In genomic region chr15:97776514-97776913, GRCm38 (mm10) we compare ENCODE assay signal across 10 mouse cellular contexts. TPM values are rescaled to one million over a fixed set of nuclear protein-coding genes. Genes with fewer than 3 reads are reported as not detected.
DNase-seq lines count a peak whose midpoint lies in the region; ATAC-seq lines count a peak whose summit lies in the region.
"Had no signal": no experiment of that assay in that cellular context is flagged by ENCODE, and none has a peak within 500 bp of the region (broad histone marks: within the 10 kb centered on the region; RNA-seq: fewer than 3 reads in every experiment).

No protein-coding gene starts in this region.

- peak; percentile 78; the same call in 1 of the 2 replicates for ATAC-seq in erythroblast, adult 5-6 weeks (replicated peaks; ENCODE audit: low FRiP score, poor library complexity, severe bottlenecking)
- ATAC-seq in hematopoietic stem cell, adult 5-6 weeks (replicated peaks in 1 of 2; ENCODE audit: insufficient read depth in 1 of 2, low FRiP score in 2 of 2, low TSS enrichment in 1 of 2, low read depth in 1 of 2, poor library complexity in 2 of 2, severe bottlenecking in 2 of 2) = peak; percentile 71
- ATAC-seq in midbrain, embryonic 16.5 days = 0 out of 2 replicates have a peak, but pooled peaks have one; percentile 32

- H3K36me3 ChIP-seq in midbrain, embryonic 16.5 days (ENCODE audit: control insufficient read depth, insufficient read depth, low read length) = no peaks in the 10 kb centered on the region
- H3K36me3 ChIP-seq: embryonic facial prominence, embryonic 15.5 days; liver, embryonic 13.5 days had no signal

- no peak overlapping the region for H3K27ac ChIP-seq in midbrain, embryonic 16.5 days (ENCODE audit: low read length)
- H3K27ac ChIP-seq: embryonic facial prominence, embryonic 15.5 days; liver, embryonic 13.5 days had no signal

- H3K4me3 ChIP-seq in midbrain, embryonic 16.5 days (ENCODE audit: low read depth, low read length) = no peak overlapping the region
- H3K4me3 ChIP-seq: embryonic facial prominence, embryonic 15.5 days; liver, embryonic 13.5 days had no signal

- H3K9ac ChIP-seq in midbrain, embryonic 16.5 days (ENCODE audit: low read depth, low read length) = no peak overlapping the region
- H3K9ac ChIP-seq: embryonic facial prominence, embryonic 15.5 days; liver, embryonic 13.5 days had no signal

- peak; percentile 49 to 77 for DNase-seq in spleen, adult 18-20 months
- no peak for DNase-seq in spleen, adult 12 weeks (ENCODE audit: low spot score)
- peak; percentile 89 for DNase-seq in adrenal gland, postnatal 14 days
- peak; percentile 64 to 65 for DNase-seq in left cerebral cortex, postnatal 36 days (ENCODE audit: low spot score in 2 of 2)
- DNase-seq in thymus, postnatal 10 days (ENCODE audit: low spot score in 2 of 2) = peak; percentile 49 to 87
- DNase-seq: liver, embryonic 13.5 days had no signal

- intact Hi-C loops in left cerebral cortex, postnatal 36 days (cut with DNase I) = loop anchor here (1.0 kb wide), 1 partner anchor 59 kb away; no protein-coding TSS in a partner anchor

- no peaks in the 10 kb centered on the region for H3K9me3 ChIP-seq in midbrain, embryonic 16.5 days (replicated peaks; ENCODE audit: control insufficient read depth, low read length, poor library complexity, severe bottlenecking)
- H3K9me3 ChIP-seq: embryonic facial prominence, embryonic 15.5 days; liver, embryonic 13.5 days had no signal

- H3K4me1 ChIP-seq in midbrain, embryonic 16.5 days (ENCODE audit: control insufficient read depth, insufficient read depth, low read length) = 0 out of 2 replicates have a peak, but pooled peaks cover 5% of the 10 kb centered on the region

- H3K4me2 ChIP-seq in midbrain, embryonic 16.5 days (ENCODE audit: low read length) = no peak overlapping the region
- H3K4me2 ChIP-seq: embryonic facial prominence, embryonic 15.5 days; liver, embryonic 13.5 days had no signal

- 9% methylated on average over 8 of the region's 8 CpGs for WGBS in midbrain, embryonic 16.5 days

- peaks cover 2% of the 10 kb centered on the region; the same call in 1 of the 2 replicates for H3K27me3 ChIP-seq in midbrain, embryonic 16.5 days (ENCODE audit: control insufficient read depth, insufficient read depth, low read depth, low read length)
- H3K27me3 ChIP-seq: embryonic facial prominence, embryonic 15.5 days had no signal

RNA-seq across cellular contexts. Expression of gene Slc48a1, which starts 1.8 kb away (rescaled TPM):
- 68.8 and 76.9 TPM in 2 replicates for total RNA-seq in adrenal gland, postnatal 14 days (2021)
- total RNA-seq in erythroblast, adult 5-6 weeks (2015; ENCODE audit: low replicate concordance) = 187 and 225 TPM in 2 replicates
- total RNA-seq in erythroblast, adult 5-6 weeks (2017; ENCODE audit: low replicate concordance) = 172 and 185 TPM in 2 replicates
- total RNA-seq in hematopoietic stem cell, adult 5-6 weeks (2017) = 61.1 and 68.9 TPM in 2 replicates
- total RNA-seq in left cerebral cortex, postnatal 36 days (2021) = 100 to 1,000 TPM; 165 to 196 TPM
- polyA plus RNA-seq in midbrain, embryonic 16.5 days (2015; fragmentation: Nextera tagmentation; extraction: Ambion mirVana) = 92.1 and 100 TPM in 2 replicates

RNA-seq across cellular contexts. Expression of gene Rapgef3, which starts 8.7 kb away (rescaled TPM):
- total RNA-seq in adrenal gland, postnatal 14 days (2021) = 22.2 and 24.9 TPM in 2 replicates
- total RNA-seq in erythroblast, adult 5-6 weeks (2015; ENCODE audit: low replicate concordance) = not detected in 2 replicates
- total RNA-seq in erythroblast, adult 5-6 weeks (2017; ENCODE audit: low replicate concordance) = 2.3 and 2.6 TPM in 2 replicates
- 5.5 and 18.2 TPM in 2 replicates for total RNA-seq in hematopoietic stem cell, adult 5-6 weeks (2017)
- 10 to 100 TPM; 35.7 to 52.9 TPM for total RNA-seq in left cerebral cortex, postnatal 36 days (2021)
- 19.7 and 21.3 TPM in 2 replicates for polyA plus RNA-seq in midbrain, embryonic 16.5 days (2015; fragmentation: Nextera tagmentation; extraction: Ambion mirVana)

RNA-seq across cellular contexts. Expression of gene Endou, which starts 45.4 kb away (rescaled TPM):
- total RNA-seq in adrenal gland, postnatal 14 days (2021) = 0.90 and 1.1 TPM in 2 replicates
- total RNA-seq in erythroblast, adult 5-6 weeks (2015; ENCODE audit: low replicate concordance) = not detected in 2 replicates
- total RNA-seq in erythroblast, adult 5-6 weeks (2017; ENCODE audit: low replicate concordance) = not detected in 2 replicates
- total RNA-seq in hematopoietic stem cell, adult 5-6 weeks (2017) = 1.4 and 3.4 TPM in 2 replicates
- 1 to 10 TPM; 2.8 to 2.9 TPM for total RNA-seq in left cerebral cortex, postnatal 36 days (2021)
- polyA plus RNA-seq in midbrain, embryonic 16.5 days (2015; fragmentation: Nextera tagmentation; extraction: Ambion mirVana) = 0.14 and 0.23 TPM in 2 replicates
- polyA plus RNA-seq: liver, embryonic 13.5 days had no signal
